Mouse (Mus musculus): Measurements from ENCODE around the gene Rassf5.

- TF ChIP-seq CTCF (IDR thresholded peaks at IDR 0.05; ENCODE audit: borderline replicate concordance, insufficient read depth, low read length) (no peak), POLR2A (IDR thresholded peaks at IDR 0.05; ENCODE audit: low read depth, low read length) (no peak)
These were observed 1.7 kb upstream of the Rassf5 start for GRCm38 (mm10) chr1:131246433-131247395.
